Mouse (Mus musculus): ENCODE results near the gene Tasp1. TPM values are rescaled to one million over a fixed set of nuclear protein-coding genes. Genes with fewer than 3 reads are reported as not detected.

Gene Tasp1
- polyA plus RNA-seq, 1 experiment from 2014 or later: 13.9 TPM

DNA sequence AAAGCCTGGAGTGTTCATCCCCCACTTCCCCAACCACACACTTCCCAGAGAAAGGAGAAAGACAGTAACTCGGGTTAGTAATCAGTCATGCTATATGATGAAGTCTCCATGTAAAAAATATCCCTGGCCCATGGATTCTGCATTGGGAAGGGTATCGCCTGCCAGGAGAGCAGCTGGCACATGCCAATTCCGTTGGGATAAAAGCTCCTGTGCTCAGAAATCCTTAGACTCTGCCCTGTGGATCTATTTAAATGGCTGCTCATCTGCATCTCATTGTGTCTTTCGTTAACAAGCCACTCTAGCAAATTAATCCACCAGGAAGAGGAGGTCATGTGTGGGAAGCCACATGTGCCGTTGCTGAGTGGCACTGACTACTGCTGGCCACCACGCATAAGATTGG lies 258.7 kb downstream of the Tasp1 start:
- Histone ChIP-seq H3K4me1 (replicated peaks) (no peaks in the 10 kb centered on the region), H3K27me3 (no peaks in the 10 kb centered on the region), H3K9me3 (replicated peaks) (no peaks in the 10 kb centered on the region), H3K27ac (no peak overlapping the region), H3K4me3 (no peak overlapping the region), H3K9ac (no peak overlapping the region), H3K4me2 (no peak overlapping the region), H3K36me3 (no peaks in the 10 kb centered on the region)
- 88% methylated on average over 6 of the region's 6 CpGs for WGBS
- no peak for ATAC-seq (replicated peaks; ENCODE audit: insufficient number of reproducible peaks, insufficient read depth, low FRiP score, low read depth)

DNA sequence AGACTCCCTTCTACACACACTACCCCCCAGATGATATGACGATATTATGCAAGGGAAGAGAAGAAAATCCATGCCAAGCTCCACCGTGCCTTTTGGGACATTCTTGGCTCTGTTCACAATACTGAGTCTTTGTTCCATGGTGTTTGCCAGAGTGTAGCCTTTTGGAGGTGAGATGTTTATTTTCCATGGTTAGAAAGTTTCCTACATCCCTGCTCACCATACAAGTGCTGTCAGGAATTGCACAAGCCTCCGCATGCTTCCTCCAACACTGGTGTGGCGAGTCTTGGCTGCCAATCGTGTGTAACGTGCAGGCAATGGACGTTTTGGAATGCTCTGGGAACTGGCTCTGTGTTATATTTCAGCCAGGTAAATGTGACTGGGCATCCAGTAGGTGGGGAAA lies 262.6 kb downstream of the Tasp1 start:
- H3K4me3 ChIP-seq: no peak overlapping the region
- ATAC-seq (replicated peaks; ENCODE audit: insufficient number of reproducible peaks, insufficient read depth, low FRiP score, low read depth): no peak
- whole genome bisulfite sequencing: 61% methylated on average over 7 of the region's 7 CpGs

GRCm38 (mm10) chr2:139792345-139793120 lies 274.1 kb downstream of the Tasp1 start:
- no peaks in the 10 kb centered on the region for H3K4me1 ChIP-seq (replicated peaks)
- H3K4me3 ChIP-seq: no peak overlapping the region
- H3K27ac ChIP-seq: no peak overlapping the region
- 67% methylated on average over 9 of the region's 9 CpGs for WGBS
- no peaks in the 10 kb centered on the region for H3K36me3 ChIP-seq
- ATAC-seq (replicated peaks; ENCODE audit: insufficient number of reproducible peaks, insufficient read depth, low FRiP score, low read depth): no peak
- no peaks in the 10 kb centered on the region for H3K9me3 ChIP-seq (replicated peaks)
- H3K9ac ChIP-seq: no peak overlapping the region
- H3K4me2 ChIP-seq: no peak overlapping the region
- H3K27me3 ChIP-seq: no peaks in the 10 kb centered on the region

More for the DNA sequence above, 262.6 kb downstream of the Tasp1 start:
- Histone ChIP-seq H3K9ac (no peak overlapping the region), H3K9me3 (replicated peaks) (no peaks in the 10 kb centered on the region), H3K4me2 (no peak overlapping the region), H3K27ac (no peak overlapping the region), H3K36me3 (no peaks in the 10 kb centered on the region), H3K4me1 (replicated peaks) (no peaks in the 10 kb centered on the region), H3K27me3 (no peaks in the 10 kb centered on the region)

DNA sequence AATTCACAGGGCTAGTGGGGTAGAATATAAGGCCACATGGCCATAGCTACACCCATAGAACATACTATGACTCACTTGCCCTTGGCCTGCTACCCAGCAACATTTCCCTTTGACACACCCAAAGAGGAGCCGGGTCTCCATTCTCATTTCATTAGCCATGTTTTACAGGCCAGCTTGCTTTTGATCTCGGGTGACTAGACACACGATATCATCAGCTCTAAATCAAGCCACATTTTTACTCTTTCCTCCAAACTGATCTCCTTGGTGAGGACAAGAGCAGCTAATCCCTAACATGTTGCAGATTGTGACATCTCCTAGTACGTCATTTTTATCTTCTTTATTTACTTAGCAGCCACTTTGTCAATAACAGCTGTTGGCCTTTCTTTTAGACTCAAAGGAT lies 277.9 kb downstream of the Tasp1 start:
- H3K27ac ChIP-seq: no peak overlapping the region
- no peaks in the 10 kb centered on the region for H3K4me1 ChIP-seq (replicated peaks)
- no peaks in the 10 kb centered on the region for H3K9me3 ChIP-seq (replicated peaks)
- H3K9ac ChIP-seq: no peak overlapping the region
- no peak overlapping the region for H3K4me2 ChIP-seq
- WGBS: 66% methylated on average over 4 of the region's 4 CpGs
- no peak for ATAC-seq (replicated peaks; ENCODE audit: insufficient number of reproducible peaks, insufficient read depth, low FRiP score, low read depth)
- H3K4me3 ChIP-seq: no peak overlapping the region
- no peaks in the 10 kb centered on the region for H3K27me3 ChIP-seq
- no peaks in the 10 kb centered on the region for H3K36me3 ChIP-seq

DNA sequence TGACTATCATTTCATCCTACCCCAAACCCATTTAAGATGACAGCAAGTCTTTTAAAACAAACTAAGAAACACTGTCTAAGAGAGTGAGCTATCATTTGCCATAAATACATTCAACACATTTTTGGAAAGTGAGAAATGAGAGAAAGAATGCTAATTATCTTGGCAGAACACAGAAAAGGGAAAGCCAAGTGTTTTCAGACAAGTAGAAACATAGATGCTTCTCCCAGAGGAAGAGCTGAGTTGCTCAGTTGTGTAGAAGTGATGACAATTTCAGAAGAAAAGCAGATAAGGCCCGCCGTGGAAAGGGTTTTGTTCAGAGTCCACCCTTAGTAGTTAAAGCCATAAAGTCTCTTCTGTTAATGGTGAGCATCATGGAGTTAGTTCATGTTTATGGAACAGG lies 281.7 kb downstream of the Tasp1 start:
- H3K4me1 ChIP-seq (replicated peaks): no peaks in the 10 kb centered on the region
- H3K27ac ChIP-seq: no peak overlapping the region
- no peak overlapping the region for H3K4me2 ChIP-seq
- H3K4me3 ChIP-seq: no peak overlapping the region
- WGBS: 15% methylated on average over 2 of the region's 2 CpGs
- H3K9me3 ChIP-seq (replicated peaks): no peaks in the 10 kb centered on the region
- ATAC-seq (replicated peaks; ENCODE audit: insufficient number of reproducible peaks, insufficient read depth, low FRiP score, low read depth): no peak
- no peaks in the 10 kb centered on the region for H3K36me3 ChIP-seq
- no peaks in the 10 kb centered on the region for H3K27me3 ChIP-seq
- H3K9ac ChIP-seq: no peak overlapping the region

GRCm38 (mm10) chr2:139784465-139784864 lies 282.1 kb downstream of the Tasp1 start:
- H3K4me2 ChIP-seq: no peak overlapping the region
- H3K4me1 ChIP-seq (replicated peaks): no peaks in the 10 kb centered on the region
- H3K27ac ChIP-seq: no peak overlapping the region
- no peak for ATAC-seq (replicated peaks; ENCODE audit: insufficient number of reproducible peaks, insufficient read depth, low FRiP score, low read depth)
- 32% methylated on average over 1 of the region's 1 CpGs for WGBS
- H3K9ac ChIP-seq: no peak overlapping the region
- H3K27me3 ChIP-seq: no peaks in the 10 kb centered on the region
- H3K4me3 ChIP-seq: no peak overlapping the region
- H3K9me3 ChIP-seq (replicated peaks): no peaks in the 10 kb centered on the region
- no peaks in the 10 kb centered on the region for H3K36me3 ChIP-seq

Other genes starting within 250 kb of the Tasp1 start
- not detected in 2 replicates for gene Gm17374, start 85.2 kb upstream of the Tasp1 start, polyA plus RNA-seq (2015; fragmentation: Nextera tagmentation; extraction: Ambion mirVana)
- gene Esf1, start 103.8 kb upstream of the Tasp1 start, polyA plus RNA-seq (2015; fragmentation: Nextera tagmentation; extraction: Ambion mirVana): 12.8 and 14.9 TPM in 2 replicates
- 33.6 and 39.2 TPM in 2 replicates for gene Ndufaf5, start 103.8 kb upstream of the Tasp1 start, polyA plus RNA-seq (2015; fragmentation: Nextera tagmentation; extraction: Ambion mirVana)

Measured in heart, embryonic 15.5 days (tissue).